Comparison of ENCODE assay signal across 9 mouse cellular contexts in the genomic region with DNA sequence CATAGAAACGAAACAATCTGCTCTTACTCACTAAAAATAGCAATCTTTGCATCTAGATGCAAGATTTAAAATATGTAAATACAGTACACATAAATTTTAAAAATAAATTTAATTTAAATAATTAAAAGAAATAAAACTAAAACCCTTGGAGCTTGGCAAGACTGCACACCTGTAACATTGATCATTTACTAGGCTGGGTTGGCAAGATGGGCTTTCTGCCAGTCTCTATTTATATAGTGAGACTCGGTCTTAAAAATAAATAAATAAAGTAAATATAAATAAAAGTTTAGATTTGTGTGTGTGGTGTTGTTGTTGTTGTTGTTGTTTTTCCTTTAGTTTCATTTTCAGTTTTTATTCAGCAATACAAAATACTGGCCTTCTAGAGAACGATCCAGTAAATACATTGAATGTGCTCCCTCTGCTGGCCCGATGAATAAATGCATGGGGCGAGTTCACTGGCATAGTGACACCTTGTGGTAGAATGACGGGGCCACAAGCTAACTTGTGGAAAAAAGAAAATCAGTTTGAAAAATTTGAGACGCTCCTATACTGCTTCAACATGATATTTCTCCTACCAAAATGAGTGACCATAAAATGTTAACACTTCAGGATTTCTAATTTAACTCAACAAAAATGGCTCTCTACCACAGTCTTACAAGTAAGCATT. TPM values are rescaled to one million over a fixed set of nuclear protein-coding genes. Genes with fewer than 3 reads are reported as not detected.
DNase-seq lines count a peak whose midpoint lies in the region; ATAC-seq lines count a peak whose summit lies in the region.
"Had no signal": no experiment of that assay in that cellular context is flagged by ENCODE, and none has a peak within 500 bp of the region (broad histone marks: within the 10 kb centered on the region; RNA-seq: fewer than 3 reads in every experiment).

No protein-coding gene starts in this region.

- H3K27ac ChIP-seq in forebrain, embryonic 14.5 days (ENCODE audit: low read depth, low read length) = no peak overlapping the region
- no peak overlapping the region for H3K27ac ChIP-seq in hindbrain, embryonic 14.5 days
- H3K27ac ChIP-seq: limb, embryonic 12.5 days had no signal

- peak; percentile 48 for ATAC-seq in forebrain, embryonic 14.5 days
- ATAC-seq in hindbrain, embryonic 14.5 days (ENCODE audit: low FRiP score) = peak; percentile 51; the same call in 1 of the 2 replicates
- peak; percentile 98 for ATAC-seq in megakaryocyte progenitor cell, adult 5-6 weeks (replicated peaks; ENCODE audit: poor library complexity)

- 24% methylated on average over 7 of the region's 7 CpGs for WGBS in forebrain, embryonic 14.5 days
- 30% methylated on average over 7 of the region's 7 CpGs for WGBS in hindbrain, embryonic 14.5 days

- H3K4me2 ChIP-seq in forebrain, embryonic 14.5 days (ENCODE audit: low read length) = no peak overlapping the region
- no peak overlapping the region for H3K4me2 ChIP-seq in hindbrain, embryonic 14.5 days (replicated peaks)
- H3K4me2 ChIP-seq: limb, embryonic 12.5 days had no signal

- H3K9me3 ChIP-seq in forebrain, embryonic 14.5 days (replicated peaks; ENCODE audit: control insufficient read depth, low read length) = no peaks in the 10 kb centered on the region
- no peaks in the 10 kb centered on the region for H3K9me3 ChIP-seq in hindbrain, embryonic 14.5 days (ENCODE audit: control insufficient read depth, low read length)
- H3K9me3 ChIP-seq: limb, embryonic 12.5 days had no signal

- H3K9ac ChIP-seq in forebrain, embryonic 14.5 days (ENCODE audit: low read length) = no peak overlapping the region
- H3K9ac ChIP-seq in hindbrain, embryonic 14.5 days = no peak overlapping the region
- H3K9ac ChIP-seq: limb, embryonic 12.5 days had no signal

- no peaks in the 10 kb centered on the region for H3K4me1 ChIP-seq in forebrain, embryonic 14.5 days (ENCODE audit: control insufficient read depth, insufficient read depth, low read length)
- H3K4me1 ChIP-seq in hindbrain, embryonic 14.5 days (replicated peaks; ENCODE audit: control insufficient read depth, insufficient read depth, low read length) = no peaks in the 10 kb centered on the region
- H3K4me1 ChIP-seq: limb, embryonic 12.5 days had no signal

- no peak overlapping the region for H3K4me3 ChIP-seq in forebrain, embryonic 14.5 days (ENCODE audit: low read depth, low read length)
- no peak overlapping the region for H3K4me3 ChIP-seq in hindbrain, embryonic 14.5 days (replicated peaks; ENCODE audit: low read length)
- H3K4me3 ChIP-seq: limb, embryonic 12.5 days had no signal

- H3K36me3 ChIP-seq in forebrain, embryonic 14.5 days (ENCODE audit: control insufficient read depth, insufficient read depth, low read length) = peaks cover 12% of the 10 kb centered on the region
- peaks cover 10% of the 10 kb centered on the region for H3K36me3 ChIP-seq in hindbrain, embryonic 14.5 days (replicated peaks; ENCODE audit: control insufficient read depth, insufficient read depth)

- DNase-seq in MEL-GATA-1-ER (ENCODE audit: extremely low read depth, low read depth) = peak; percentile 68
- peak; percentile 74 for DNase-seq in c-Kit-positive CD71-positive TER-119-positive erythroid progenitor cells, embryonic 14.5 days (ENCODE audit: low spot score)
- peak; percentile 84 for DNase-seq in forebrain, embryonic 14.5 days (ENCODE audit: low spot score)
- peak; percentile 86 for DNase-seq in hindbrain, embryonic 14.5 days (ENCODE audit: low spot score)
- DNase-seq in layer of hippocampus, postnatal 25 days (ENCODE audit: extremely low spot score in 1 of 2, low spot score in 1 of 2) = peak; percentile 32 to 63
- DNase-seq in right cerebral cortex, adult 18-20 months = peak; percentile 52
- peak; percentile 31 to 67 for DNase-seq in urinary bladder, postnatal 36 days (ENCODE audit: low spot score in 2 of 2)

- no peaks in the 10 kb centered on the region for H3K27me3 ChIP-seq in forebrain, embryonic 14.5 days (replicated peaks; ENCODE audit: control insufficient read depth, insufficient read depth, low read length)
- H3K27me3 ChIP-seq in hindbrain, embryonic 14.5 days (ENCODE audit: control insufficient read depth, insufficient read depth, low read length) = no peaks in the 10 kb centered on the region
- H3K27me3 ChIP-seq: limb, embryonic 12.5 days had no signal

RNA-seq across cellular contexts. Expression of gene Nfkbiz, which starts 24.6 kb away (rescaled TPM):
- polyA plus RNA-seq in forebrain, embryonic 14.5 days (2014; fragmentation: Nextera tagmentation; extraction: Ambion mirVana) = 0.99 and 1.3 TPM in 2 replicates
- 2.0 TPM in 2 replicates for polyA plus RNA-seq in hindbrain, embryonic 14.5 days (2014; fragmentation: Nextera tagmentation; extraction: Ambion mirVana)
- total RNA-seq in layer of hippocampus, postnatal 25 days (2021) = 1 to 10 TPM; 5.2 to 5.8 TPM
- total RNA-seq in megakaryocyte progenitor cell, adult 5-6 weeks (2015) = 12.3 and 24.5 TPM in 2 replicates
- total RNA-seq in megakaryocyte progenitor cell, adult 5-6 weeks (2017) = 8.0 and 13.7 TPM in 2 replicates

RNA-seq across cellular contexts. Expression of gene Nxpe3, which starts 31.8 kb away (rescaled TPM):
- polyA plus RNA-seq in forebrain, embryonic 14.5 days (2014; fragmentation: Nextera tagmentation; extraction: Ambion mirVana) = 1.3 and 1.5 TPM in 2 replicates
- 1.3 and 1.9 TPM in 2 replicates for polyA plus RNA-seq in hindbrain, embryonic 14.5 days (2014; fragmentation: Nextera tagmentation; extraction: Ambion mirVana)
- total RNA-seq in layer of hippocampus, postnatal 25 days (2021) = 10 to 100 TPM; 11.2 to 11.6 TPM
- total RNA-seq in megakaryocyte progenitor cell, adult 5-6 weeks (2015) = 4.4 and 6.3 TPM in 2 replicates
- total RNA-seq in megakaryocyte progenitor cell, adult 5-6 weeks (2017) = 4.4 and 6.9 TPM in 2 replicates

Comparison
In these comparisons a context has a peak if more than half of its experiments do, and no peak if none do; other contexts are left out.
1. ATAC-seq: peak in every context shown above with its lines; median percentile 98 in megakaryocyte progenitor cell, adult 5-6 weeks; 51 in hindbrain, embryonic 14.5 days; 48 in forebrain, embryonic 14.5 days.